Mouse (Mus musculus) cerebellum, adult 11 months (tissue): Measurements from ENCODE around the gene Hist1h3a.
"Not testable (repeated sequence)": the region's sequence is repeated elsewhere in the genome, so short reads cannot be mapped to it uniquely, and the experiment has no call there.

ENCODE experiments used
- DNase-seq: peaks from one replicate; pipeline ENCODE4 v3.0.0; 2022

Gene Hist1h3a

DNA sequence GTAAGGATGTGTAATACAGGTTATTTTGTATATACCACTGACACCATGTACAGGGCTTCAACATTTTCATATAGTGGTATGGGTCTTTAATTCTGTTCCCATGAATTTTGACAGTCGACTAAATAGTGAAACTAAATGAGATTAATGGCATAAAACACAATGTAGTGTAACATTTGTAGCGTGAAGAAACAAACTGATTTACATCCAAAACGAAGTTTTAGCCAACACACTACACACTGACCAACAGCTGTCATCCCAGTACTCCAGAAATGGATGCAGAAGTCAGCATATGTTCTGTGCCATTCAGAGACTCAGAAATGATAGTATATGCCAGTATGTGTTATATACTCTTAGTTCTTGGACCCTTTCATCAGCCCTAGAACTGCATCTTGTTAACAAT lies 4.3 kb downstream of the Hist1h3a start:
- DNase-seq, result no peak

GRCm38 (mm10) chr13:23757211-23757773 lies 4.9 kb downstream of the Hist1h3a start:
- no peak for DNase-seq

- DNase-seq, result peak; percentile 79
Observed at GRCm38 (mm10) chr13:23756790-23757189, 5.4 kb downstream of the Hist1h3a start, which contains the start of gene Hist1h4b. TSS of gene Hist1h4b (plus strand) at chr13:23757013.

GRCm38 (mm10) chr13:23755000-23755399 lies 7.2 kb downstream of the Hist1h3a start:
- no peak for DNase-seq

- DNase-seq, result no peak
Observed at GRCm38 (mm10) chr13:23753314-23754078, 8.7 kb downstream of the Hist1h3a start.

DNA sequence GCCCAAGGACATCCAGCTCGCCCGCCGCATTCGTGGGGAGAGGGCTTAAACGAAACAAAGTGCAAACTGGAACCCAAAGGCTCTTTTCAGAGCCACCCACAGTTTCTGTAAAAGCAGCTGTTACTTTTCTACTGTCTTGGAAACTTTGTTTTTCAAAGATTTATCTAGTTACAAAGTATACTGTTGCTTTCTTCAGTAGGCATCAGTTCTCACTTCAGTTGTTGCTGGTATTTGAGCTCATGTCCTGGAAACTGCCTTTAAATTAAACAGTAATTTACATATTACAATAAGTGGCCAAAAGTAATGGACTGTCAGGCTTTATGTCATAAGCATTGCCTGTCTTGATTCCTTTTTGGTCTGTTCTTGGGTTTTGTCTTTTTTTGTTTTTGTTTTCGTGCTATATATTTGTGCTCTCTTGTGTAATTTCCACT lies 9.4 kb downstream of the Hist1h3a start:
- DNase-seq, result no peak

DNA sequence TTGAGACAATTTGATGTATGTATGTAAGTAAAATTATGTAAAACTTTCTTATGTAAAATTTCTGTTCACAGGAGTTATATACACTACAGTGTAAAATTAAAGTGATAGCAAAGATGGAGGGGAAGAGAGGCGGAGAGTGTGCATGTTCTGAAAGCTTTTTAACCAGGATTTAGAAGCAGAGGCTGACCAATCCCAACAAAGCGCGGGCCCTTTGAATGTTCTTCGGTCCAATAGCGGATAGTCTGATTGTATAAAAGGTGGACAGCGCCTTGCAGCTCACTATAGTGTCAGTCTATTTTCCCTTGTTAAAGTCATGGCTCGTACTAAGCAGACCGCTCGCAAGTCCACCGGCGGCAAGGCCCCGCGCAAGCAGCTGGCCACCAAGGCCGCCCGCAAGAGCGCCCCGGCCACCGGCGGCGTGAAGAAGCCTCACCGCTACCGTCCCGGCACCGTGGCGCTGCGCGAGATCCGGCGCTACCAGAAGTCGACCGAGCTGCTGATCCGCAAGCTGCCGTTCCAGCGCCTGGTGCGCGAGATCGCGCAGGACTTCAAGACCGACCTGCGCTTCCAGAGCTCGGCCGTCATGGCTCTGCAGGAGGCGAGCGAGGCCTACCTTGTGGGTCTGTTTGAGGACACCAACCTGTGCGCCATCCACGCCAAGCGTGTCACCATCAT lies 10.0 kb downstream of the Hist1h3a start, which contains the start of gene Hist1h3b:
TSS of gene Hist1h3b (plus strand) at position 201 of the 675 bp plus-strand sequence.
- DNase-seq, result peak; percentile 59

DNA sequence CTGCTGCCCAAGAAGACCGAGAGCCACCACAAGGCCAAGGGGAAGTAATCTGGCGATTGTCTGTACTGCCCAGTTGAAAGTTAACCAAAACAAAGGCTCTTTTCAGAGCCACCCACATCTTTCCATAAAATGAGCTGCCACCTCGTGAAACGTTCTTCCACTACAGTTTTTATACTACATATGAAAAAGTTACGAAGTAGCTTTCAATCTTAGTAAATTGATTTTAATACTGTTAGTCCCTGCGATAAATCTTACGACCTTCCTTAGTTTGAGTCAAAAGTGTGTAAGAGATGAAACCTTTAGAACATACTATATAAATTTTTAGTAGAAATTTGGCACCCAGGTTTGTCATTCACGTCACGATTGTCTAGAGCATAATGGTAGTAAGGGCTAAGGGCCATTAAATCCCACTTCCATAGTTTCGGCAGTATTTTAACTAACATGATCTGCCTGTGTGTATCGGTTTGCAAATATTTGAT lies 10.7 kb downstream of the Hist1h3a start:
- DNase-seq, result no peak

DNA sequence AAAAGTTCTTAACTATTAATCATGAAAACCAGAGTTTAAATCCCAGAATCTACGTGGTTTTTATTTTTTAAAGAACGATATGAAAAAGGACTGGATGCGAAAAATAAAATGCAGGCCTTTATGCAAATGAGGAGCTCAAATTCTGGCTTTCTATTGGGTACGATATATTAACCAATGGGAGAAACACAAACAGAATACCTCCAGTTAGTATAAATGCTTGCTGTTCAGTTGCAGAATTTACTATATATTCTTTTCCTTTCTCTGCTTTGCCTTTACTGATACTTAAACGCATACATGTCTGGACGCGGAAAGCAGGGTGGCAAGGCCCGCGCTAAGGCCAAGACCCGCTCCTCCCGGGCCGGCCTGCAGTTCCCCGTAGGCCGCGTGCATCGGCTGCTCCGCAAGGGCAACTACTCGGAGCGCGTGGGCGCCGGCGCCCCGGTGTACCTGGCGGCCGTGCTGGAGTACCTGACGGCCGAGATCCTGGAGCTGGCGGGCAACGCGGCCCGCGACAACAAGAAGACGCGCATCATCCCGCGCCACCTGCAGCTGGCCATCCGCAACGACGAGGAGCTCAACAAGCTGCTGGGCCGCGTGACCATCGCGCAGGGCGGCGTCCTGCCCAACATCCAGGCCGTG lies 11.2 kb downstream of the Hist1h3a start, which contains the start of gene Hist1h2ab:
TSS of gene Hist1h2ab (plus strand) at position 288 of the 639 bp plus-strand sequence.
- not testable (repeated sequence) for DNase-seq

DNA sequence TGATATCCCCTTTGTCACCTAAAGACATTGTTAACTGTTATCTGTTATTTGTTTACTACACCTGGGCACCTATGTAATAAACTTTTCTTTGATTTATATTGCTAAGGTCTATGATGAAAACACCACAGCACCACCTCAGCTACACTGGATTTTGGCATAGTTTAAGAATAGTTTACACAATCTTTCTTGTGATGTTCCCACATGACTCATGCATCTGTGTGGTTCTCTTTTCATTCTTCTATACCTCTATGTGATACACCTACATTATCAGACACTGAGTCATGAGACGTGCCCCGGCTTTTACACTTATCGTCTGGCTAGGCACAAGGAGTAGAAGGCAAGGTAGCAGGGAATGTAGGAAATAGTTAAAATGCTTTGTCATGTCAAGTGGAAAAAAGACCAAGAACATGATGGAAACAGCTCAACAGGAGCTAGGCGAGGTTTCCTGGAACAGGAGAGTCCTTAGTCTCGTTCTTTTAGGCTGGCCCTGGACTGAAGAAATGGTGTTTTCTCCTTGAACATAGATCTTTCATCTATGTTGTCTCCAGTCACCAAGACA lies 12.5 kb downstream of the Hist1h3a start:
- DNase-seq, result no peak

- no peak for DNase-seq
Observed at GRCm38 (mm10) chr13:23747892-23748288, 14.3 kb downstream of the Hist1h3a start.

- no peak for DNase-seq
Observed at GRCm38 (mm10) chr13:23747081-23747891, 14.9 kb downstream of the Hist1h3a start.

DNA sequence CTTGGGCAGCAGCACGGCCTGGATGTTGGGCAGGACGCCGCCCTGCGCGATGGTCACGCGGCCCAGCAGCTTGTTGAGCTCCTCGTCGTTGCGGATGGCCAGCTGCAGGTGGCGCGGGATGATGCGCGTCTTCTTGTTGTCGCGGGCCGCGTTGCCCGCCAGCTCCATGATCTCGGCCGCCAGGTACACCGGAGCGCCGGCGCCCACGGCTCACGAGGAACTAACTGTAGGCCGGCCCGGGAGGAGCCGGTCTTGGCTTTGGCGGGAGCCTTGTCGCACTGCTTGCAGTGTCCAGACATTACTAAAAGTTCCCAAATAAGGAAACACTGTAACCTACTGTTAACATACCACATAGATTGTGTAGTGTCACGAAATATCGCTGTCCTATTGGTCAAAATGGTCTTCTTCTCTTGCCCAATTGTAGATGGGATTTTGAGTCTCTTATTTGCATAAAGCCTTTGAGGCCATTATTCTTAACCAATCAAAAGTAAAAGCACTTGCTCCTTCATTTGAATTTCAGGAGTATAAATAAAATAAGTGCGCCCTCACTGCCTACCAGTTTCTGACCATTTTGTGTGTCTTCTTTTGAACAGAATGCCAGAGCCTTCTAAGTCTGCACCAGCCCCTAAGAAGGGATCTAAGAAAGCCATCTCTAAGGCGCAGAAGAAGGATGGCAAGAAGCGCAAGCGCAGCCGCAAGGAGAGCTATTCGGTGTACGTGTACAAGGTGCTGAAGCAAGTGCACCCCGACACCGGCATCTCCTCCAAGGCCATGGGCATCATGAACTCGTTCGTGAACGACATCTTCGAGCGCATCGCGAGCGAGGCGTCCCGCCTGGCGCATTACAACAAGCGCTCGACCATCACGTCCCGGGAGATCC lies 15.7 kb downstream of the Hist1h3a start, which contains the start of gene Hist1h2bb:
TSS of gene Hist1h2bb (plus strand) at position 534 of the 880 bp plus-strand sequence.
- peak; percentile 70 for DNase-seq

GRCm38 (mm10) chr13:23745381-23746161 lies 16.6 kb downstream of the Hist1h3a start, which contains the start of gene Hist1h3c:
TSS of gene Hist1h3c (minus strand) at chr13:23745602.
- DNase-seq, result peak; percentile 70

GRCm38 (mm10) chr13:23744421-23745380 lies 17.5 kb downstream of the Hist1h3a start:
- no peak for DNase-seq

DNA sequence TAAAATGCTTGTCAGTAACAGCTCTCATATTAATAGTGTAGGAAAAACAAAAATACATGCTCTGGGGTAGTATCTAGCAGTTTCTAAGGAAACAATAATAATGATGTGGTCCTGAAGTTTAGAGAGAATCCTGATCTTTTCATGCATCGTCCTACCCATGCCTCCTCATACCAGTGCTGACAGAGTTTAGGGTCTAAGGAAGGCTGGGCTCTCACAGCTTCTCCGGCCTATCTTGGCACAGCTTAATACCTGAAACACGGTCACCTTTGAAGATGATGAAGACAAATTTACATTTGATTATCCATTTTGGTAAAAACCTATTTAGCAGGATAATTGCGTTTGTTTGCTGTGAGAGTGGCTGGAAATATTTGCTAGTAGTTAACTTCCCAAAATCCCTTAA lies 18.2 kb downstream of the Hist1h3a start:
- DNase-seq, result no peak

DNA sequence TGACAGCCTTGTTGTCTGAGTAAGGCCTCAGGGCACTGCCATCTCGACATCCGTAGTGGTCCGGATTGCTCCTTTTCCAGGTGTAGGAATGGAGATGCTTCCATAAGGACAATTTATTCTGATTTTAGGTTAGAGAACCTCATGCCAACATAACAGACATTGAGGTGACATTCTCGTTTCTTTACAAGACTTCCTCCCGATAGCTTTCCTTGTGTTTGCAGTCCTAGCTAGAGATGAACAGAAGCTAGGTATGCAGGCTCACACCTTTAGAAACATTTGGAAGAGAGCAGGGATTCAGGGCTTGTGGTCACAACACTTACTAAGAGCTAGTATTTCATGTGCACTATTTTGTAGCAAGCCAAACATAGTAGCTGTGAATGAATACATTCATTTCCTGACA lies 19.0 kb downstream of the Hist1h3a start:
- DNase-seq, result no peak

GRCm38 (mm10) chr13:23742007-23742406 lies 20.2 kb downstream of the Hist1h3a start:
- no peak for DNase-seq
